Mouse (Mus musculus): Measurements from ENCODE around the gene Rbms3. TPM values are rescaled to one million over a fixed set of nuclear protein-coding genes. Genes with fewer than 3 reads are reported as not detected.

The Rbms3 gene
- polyA plus RNA-seq, 1 experiment from 2014 or later = 18.9 TPM

DNA sequence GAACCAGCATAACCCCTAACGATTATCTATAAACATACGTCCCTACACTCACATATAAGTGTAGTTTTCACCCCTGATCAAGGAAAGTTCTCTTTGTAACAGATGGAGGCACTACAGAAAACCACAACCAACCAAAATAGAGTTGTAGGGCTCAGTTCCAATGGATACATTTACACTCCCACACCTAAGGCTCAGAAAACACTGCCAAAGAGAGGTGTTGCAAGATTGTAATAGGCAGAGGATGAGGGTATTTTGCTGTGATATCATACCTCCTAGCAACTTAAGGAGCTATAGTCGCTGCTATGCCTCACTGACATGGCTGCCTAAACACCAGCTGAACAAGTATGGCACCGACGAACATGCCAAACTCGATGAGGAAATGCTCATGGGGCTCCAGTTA is 44.4 kb downstream of the Rbms3 start:
- Histone ChIP-seq H3K9ac (replicated peaks) (no peak overlapping the region), H3K4me3 (no peak overlapping the region), H3K9me3 (no peaks in the 10 kb centered on the region), H3K36me3 (no peaks in the 10 kb centered on the region), H3K27ac (replicated peaks) (no peak overlapping the region), H3K4me1 (no peaks in the 10 kb centered on the region), H3K27me3 (no peaks in the 10 kb centered on the region), H3K4me2 (replicated peaks) (no peak overlapping the region)
- 82% methylated on average over 6 of the region's 6 CpGs for WGBS
- ATAC-seq (replicated peaks) = no peak

DNA sequence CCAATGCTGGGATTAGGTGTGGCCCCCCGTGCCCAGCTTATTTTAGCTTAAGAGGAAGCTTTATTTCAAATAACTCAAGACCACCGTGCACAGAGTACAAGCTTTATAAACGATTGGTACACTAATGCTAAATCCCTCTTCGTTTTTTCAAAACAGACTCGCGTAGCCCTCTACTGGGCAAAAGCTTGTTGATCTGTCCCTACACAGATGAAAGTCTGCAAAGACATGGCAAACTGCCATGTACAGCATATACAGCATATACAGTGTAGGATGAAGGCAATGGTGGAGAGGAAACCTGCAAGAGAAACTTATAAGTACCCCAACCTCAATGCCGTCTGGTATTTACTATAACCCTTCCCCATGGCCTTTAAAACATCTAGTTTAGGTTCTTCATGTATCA is 46.1 kb downstream of the Rbms3 start:
- 61% methylated on average over 7 of the region's 7 CpGs for WGBS
- no peak for ATAC-seq (replicated peaks)

DNA sequence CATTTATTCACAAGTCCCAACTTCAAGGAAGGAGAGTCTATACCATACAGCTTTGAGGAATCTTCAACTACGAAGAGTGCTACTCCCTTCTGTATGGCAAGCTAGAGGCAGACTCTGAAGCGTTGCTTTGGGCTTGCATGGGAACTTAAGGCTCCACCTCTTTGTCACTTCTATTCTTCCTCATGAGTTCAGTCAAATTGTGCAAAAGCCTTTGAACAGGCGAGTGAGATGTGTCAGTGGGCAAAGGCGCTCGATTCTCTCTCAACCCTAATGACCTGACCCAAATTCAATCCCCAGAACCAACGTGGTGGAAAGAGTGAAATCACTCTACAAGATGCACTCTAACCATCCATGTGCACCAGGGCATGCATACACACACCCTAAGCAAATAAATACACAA is 47.1 kb downstream of the Rbms3 start:
- WGBS = 67% methylated on average over 6 of the region's 6 CpGs
- Histone ChIP-seq H3K4me1 (no peaks in the 10 kb centered on the region), H3K27me3 (no peaks in the 10 kb centered on the region), H3K4me3 (no peak overlapping the region), H3K9ac (replicated peaks) (no peak overlapping the region), H3K4me2 (replicated peaks) (no peak overlapping the region), H3K9me3 (no peaks in the 10 kb centered on the region), H3K36me3 (no peaks in the 10 kb centered on the region), H3K27ac (replicated peaks) (no peak overlapping the region)
- no peak for ATAC-seq (replicated peaks)

More for the DNA sequence above, 46.1 kb downstream of the Rbms3 start:
- Histone ChIP-seq H3K27me3 (no peaks in the 10 kb centered on the region), H3K36me3 (no peaks in the 10 kb centered on the region), H3K4me3 (no peak overlapping the region), H3K9ac (replicated peaks) (no peak overlapping the region), H3K4me1 (no peaks in the 10 kb centered on the region), H3K4me2 (replicated peaks) (no peak overlapping the region), H3K9me3 (no peaks in the 10 kb centered on the region), H3K27ac (replicated peaks) (no peak overlapping the region)

DNA sequence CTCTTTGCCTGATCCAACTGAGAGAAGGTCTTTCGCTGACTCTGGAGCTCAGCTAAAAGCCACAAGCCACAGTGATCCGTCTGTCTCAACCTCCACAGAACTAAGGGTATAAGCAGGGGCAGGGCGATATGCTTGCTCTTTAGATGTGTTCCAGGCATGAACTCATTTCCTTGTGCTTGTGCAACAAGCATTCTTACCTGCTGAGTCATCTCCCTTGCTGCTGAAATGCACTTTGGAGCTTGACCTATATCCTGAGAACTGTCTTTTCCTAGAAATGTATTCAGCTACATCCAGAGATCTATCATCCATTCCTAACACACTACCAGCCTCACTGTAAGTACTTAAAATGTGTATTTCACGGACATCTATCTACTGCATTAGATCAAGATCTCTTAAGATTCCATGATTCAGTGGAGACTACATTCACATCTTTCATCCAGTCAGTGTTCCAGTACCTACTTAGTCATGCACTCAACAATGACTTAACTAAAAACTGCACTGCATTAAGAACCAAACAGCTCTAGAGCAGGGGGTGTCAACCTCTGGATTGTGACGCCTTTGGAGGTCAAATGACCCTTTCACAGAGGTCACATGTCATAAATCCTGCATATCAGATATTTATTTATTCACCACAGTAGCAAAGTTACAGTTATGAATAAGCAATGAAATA is 58.4 kb downstream of the Rbms3 start:
- WGBS = 92% methylated on average over 5 of the region's 5 CpGs
- no peak for ATAC-seq (replicated peaks)

DNA sequence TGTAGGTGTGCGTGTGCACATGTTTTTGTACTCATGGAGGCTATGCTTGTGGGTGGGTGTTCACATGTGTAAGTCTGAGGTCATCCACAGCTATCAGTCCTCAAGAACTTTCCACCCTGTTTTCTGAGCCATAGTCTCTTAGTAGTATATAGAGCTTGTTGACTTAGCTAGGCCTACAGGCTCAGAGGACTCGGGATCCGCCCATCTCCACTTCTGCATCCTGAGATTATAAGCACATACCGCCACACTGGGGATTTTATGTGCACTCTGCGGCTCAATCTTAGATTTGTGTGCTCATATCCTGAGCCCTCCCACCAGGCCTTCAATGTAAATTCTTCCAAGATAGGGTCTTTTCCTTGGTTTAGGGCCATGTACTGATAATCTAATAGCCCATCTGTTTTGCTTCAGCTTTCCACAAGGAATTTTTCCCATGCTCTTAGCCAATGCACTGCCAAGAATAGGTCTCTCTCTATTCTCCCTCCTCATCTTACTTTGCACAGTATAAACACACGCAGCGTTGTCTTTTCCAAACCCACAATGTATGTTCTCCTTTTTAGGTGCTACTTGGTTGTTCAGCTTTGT is 59.4 kb downstream of the Rbms3 start:
- Histone ChIP-seq H3K4me1 (no peaks in the 10 kb centered on the region), H3K9ac (replicated peaks) (no peak overlapping the region), H3K36me3 (no peaks in the 10 kb centered on the region), H3K27me3 (no peaks in the 10 kb centered on the region), H3K27ac (replicated peaks) (no peak overlapping the region), H3K9me3 (no peaks in the 10 kb centered on the region), H3K4me3 (no peak overlapping the region), H3K4me2 (replicated peaks) (no peak overlapping the region)
- WGBS = 93% methylated on average over 7 of the region's 7 CpGs
- ATAC-seq (replicated peaks) = no peak

More for the DNA sequence above, 58.4 kb downstream of the Rbms3 start:
- H3K4me1 ChIP-seq = no peaks in the 10 kb centered on the region
- no peak overlapping the region for H3K9ac ChIP-seq (replicated peaks)
- H3K27me3 ChIP-seq = no peaks in the 10 kb centered on the region
- H3K4me3 ChIP-seq = no peak overlapping the region
- H3K36me3 ChIP-seq = no peaks in the 10 kb centered on the region
- no peaks in the 10 kb centered on the region for H3K9me3 ChIP-seq
- H3K4me2 ChIP-seq (replicated peaks) = no peak overlapping the region
- no peak overlapping the region for H3K27ac ChIP-seq (replicated peaks)

DNA sequence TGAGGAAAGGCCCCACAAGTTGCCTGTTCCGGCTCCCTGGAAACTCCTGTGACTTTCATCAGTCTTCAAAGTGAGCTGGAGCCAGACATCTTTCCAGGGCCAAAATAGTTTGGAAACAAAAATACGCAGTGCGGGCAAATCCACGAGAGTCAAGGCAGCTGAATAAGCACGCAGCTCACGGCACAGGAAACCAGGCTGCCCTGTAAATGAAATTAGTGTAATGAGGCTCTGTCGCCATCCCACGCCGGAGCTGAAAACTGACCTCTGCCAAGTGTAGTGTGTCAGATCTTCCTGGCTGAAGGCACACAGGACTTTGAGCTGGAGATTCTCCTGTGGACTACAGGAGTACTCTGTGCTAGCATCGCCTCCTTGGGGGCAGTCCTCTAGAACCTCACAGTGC is 63.4 kb downstream of the Rbms3 start:
- H3K4me1 ChIP-seq = no peaks in the 10 kb centered on the region
- H3K27me3 ChIP-seq = no peaks in the 10 kb centered on the region
- H3K27ac ChIP-seq (replicated peaks) = no peak overlapping the region
- H3K9me3 ChIP-seq = no peaks in the 10 kb centered on the region
- H3K4me3 ChIP-seq = no peak overlapping the region
- no peak for ATAC-seq (replicated peaks)
- H3K9ac ChIP-seq (replicated peaks) = no peak overlapping the region
- no peaks in the 10 kb centered on the region for H3K36me3 ChIP-seq
- no peak overlapping the region for H3K4me2 ChIP-seq (replicated peaks)
- WGBS = 89% methylated on average over 10 of the region's 10 CpGs

DNA sequence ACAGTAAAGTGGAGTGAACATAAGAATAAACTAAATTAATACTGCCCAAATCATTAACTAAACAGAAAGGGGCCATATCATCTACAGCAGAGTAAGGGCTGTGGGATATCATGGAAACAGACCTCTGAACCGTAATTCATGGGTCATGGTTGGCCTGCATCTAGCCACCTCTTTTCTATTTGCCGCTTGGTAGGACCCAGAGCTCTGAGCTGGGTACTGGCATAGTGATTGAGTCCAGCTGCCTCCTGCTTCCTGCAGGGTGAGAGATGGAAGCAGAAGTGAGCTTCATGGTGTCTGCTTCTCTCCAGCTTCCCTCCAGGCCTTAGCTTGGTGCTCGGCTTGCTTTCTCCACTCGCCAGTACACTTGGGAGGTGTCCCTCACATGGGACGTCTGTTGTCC is 71.2 kb downstream of the Rbms3 start:
- no peak for ATAC-seq (replicated peaks)
- WGBS = 91% methylated on average over 5 of the region's 5 CpGs
- Histone ChIP-seq H3K4me1 (no peaks in the 10 kb centered on the region), H3K4me3 (no peak overlapping the region), H3K36me3 (no peaks in the 10 kb centered on the region), H3K27me3 (no peaks in the 10 kb centered on the region), H3K9me3 (no peaks in the 10 kb centered on the region), H3K9ac (replicated peaks) (no peak overlapping the region), H3K27ac (replicated peaks) (no peak overlapping the region), H3K4me2 (replicated peaks) (no peak overlapping the region)

DNA sequence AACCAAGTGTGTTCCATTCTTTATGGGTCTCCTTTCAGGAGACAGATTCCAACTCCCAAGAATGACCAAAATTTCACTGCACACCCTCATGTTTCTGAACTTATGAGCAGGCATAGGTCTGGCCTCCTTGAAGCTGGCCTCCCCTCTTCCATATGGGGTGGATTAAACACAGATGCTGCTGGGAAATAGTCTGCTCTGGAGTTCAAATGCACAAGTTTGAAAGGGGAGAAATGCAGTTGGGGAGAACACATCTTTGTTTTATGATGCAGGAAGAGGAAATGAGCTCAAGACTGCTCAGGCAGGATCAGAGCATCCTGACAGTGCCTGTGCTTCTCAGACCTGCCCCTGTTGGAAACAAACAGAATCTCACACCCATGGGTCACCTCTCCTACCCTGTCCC is 75.4 kb downstream of the Rbms3 start:
- Histone ChIP-seq H3K9ac (replicated peaks) (no peak overlapping the region), H3K4me3 (no peak overlapping the region)
- ATAC-seq (replicated peaks) = no peak

DNA sequence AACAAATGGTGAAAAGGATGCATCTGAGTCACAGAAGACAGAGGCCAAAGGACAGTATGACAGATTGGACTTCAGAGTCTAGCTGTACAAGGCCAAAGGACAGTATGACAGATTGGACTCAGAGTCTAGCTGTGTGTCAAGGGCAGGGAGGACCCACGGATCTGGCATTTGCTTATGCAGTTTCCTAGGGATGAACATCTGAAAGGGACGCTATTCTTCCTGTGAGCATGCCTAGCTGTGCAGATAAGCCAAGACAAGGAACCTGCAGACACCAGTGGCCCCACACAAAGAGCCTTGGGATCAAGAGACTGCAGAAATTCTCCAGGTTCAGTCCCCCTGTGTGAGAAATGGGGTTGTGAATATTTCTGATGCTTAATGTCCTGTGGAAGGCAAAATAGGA is 100.4 kb downstream of the Rbms3 start:
- Histone ChIP-seq H3K4me2 (replicated peaks) (no peak overlapping the region), H3K9me3 (no peaks in the 10 kb centered on the region), H3K27ac (replicated peaks) (no peak overlapping the region), H3K4me1 (no peaks in the 10 kb centered on the region), H3K9ac (replicated peaks) (no peak overlapping the region), H3K4me3 (no peak overlapping the region), H3K27me3 (no peaks in the 10 kb centered on the region), H3K36me3 (no peaks in the 10 kb centered on the region)
- ATAC-seq (replicated peaks) = no peak
- 78% methylated on average over 2 of the region's 2 CpGs for WGBS

More for the DNA sequence above, 75.4 kb downstream of the Rbms3 start:
- no peaks in the 10 kb centered on the region for H3K9me3 ChIP-seq
- no peaks in the 10 kb centered on the region for H3K36me3 ChIP-seq
- H3K27me3 ChIP-seq = no peaks in the 10 kb centered on the region
- no peak overlapping the region for H3K27ac ChIP-seq (replicated peaks)
- no peak overlapping the region for H3K4me2 ChIP-seq (replicated peaks)
- H3K4me1 ChIP-seq = no peaks in the 10 kb centered on the region

DNA sequence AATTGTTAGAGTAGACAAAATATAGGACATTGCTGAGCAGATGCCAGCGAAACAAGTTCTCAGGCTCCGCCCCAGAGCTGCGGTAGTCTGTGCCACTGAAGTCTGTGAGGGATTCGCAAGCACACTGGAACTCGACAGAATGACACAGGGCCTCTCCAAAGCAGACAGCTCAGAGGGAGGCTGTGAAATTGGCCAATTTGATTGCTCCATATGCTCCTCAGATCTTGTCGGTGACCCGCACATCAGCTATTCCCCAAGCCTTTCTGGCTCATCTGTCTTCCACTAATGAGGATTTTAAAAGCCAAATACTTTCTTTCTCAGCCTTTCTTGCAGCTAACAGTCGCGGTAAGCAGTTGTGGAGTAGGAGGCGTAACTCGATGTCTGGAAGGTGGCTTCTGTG is 120.8 kb downstream of the Rbms3 start:
- Histone ChIP-seq H3K4me2 (replicated peaks) (no peak overlapping the region), H3K9me3 (no peaks in the 10 kb centered on the region), H3K9ac (replicated peaks) (no peak overlapping the region), H3K27ac (replicated peaks) (no peak overlapping the region), H3K27me3 (no peaks in the 10 kb centered on the region), H3K4me1 (no peaks in the 10 kb centered on the region), H3K36me3 (no peaks in the 10 kb centered on the region), H3K4me3 (no peak overlapping the region)
- no peak for ATAC-seq (replicated peaks)
- 68% methylated on average over 11 of the region's 11 CpGs for WGBS

DNA sequence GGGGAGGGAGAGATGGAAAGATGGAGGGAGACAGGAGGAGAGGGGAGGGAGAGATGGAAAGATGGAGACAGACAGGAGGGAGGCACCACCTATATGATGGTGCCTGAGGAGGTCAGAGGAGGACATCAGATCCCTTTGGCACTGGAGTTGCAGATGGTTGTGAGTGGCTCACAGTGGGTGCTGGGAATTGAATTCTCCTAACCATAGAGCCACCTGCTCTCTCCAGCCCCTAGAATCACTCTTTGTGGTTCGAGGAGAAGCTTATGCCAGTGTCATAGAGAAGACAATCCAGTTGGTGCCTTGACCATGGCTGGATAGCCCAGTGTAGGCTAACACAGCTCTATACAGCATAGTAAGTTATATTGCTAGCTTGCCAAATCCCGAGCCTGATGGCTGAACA is 137.8 kb downstream of the Rbms3 start:
- H3K4me2 ChIP-seq (replicated peaks) = no peak overlapping the region
- no peak overlapping the region for H3K9ac ChIP-seq (replicated peaks)
- no peak for ATAC-seq (replicated peaks)
- no peaks in the 10 kb centered on the region for H3K27me3 ChIP-seq
- no peak overlapping the region for H3K4me3 ChIP-seq
- H3K4me1 ChIP-seq = no peaks in the 10 kb centered on the region
- H3K27ac ChIP-seq (replicated peaks) = no peak overlapping the region
- 79% methylated on average over 2 of the region's 2 CpGs for WGBS
- H3K36me3 ChIP-seq = no peaks in the 10 kb centered on the region
- no peaks in the 10 kb centered on the region for H3K9me3 ChIP-seq

DNA sequence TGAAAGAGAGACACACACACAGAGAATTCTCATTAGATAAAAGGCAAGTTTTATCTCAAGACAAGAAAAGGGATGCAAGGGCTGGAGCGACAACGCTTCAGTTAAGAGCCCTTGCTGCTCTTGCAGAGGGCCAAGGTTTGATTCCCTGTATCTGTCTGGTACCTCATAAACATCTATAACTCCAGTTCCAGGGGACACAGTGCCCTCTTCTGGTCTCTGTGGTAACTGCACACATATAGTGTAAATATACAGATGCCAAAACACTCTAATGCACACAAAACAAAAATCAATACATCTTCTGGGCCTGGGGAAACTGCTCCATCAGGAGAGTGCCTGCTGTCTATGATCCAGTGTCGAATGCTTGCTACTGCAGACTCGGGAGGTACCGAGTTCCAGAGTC is 145.3 kb downstream of the Rbms3 start:
- Histone ChIP-seq H3K9ac (replicated peaks) (no peak overlapping the region), H3K27ac (replicated peaks) (no peak overlapping the region), H3K9me3 (no peaks in the 10 kb centered on the region), H3K27me3 (no peaks in the 10 kb centered on the region), H3K4me1 (no peaks in the 10 kb centered on the region), H3K36me3 (no peaks in the 10 kb centered on the region), H3K4me3 (no peak overlapping the region), H3K4me2 (replicated peaks) (no peak overlapping the region)
- ATAC-seq (replicated peaks) = no peak
- WGBS = 95% methylated on average over 5 of the region's 5 CpGs

DNA sequence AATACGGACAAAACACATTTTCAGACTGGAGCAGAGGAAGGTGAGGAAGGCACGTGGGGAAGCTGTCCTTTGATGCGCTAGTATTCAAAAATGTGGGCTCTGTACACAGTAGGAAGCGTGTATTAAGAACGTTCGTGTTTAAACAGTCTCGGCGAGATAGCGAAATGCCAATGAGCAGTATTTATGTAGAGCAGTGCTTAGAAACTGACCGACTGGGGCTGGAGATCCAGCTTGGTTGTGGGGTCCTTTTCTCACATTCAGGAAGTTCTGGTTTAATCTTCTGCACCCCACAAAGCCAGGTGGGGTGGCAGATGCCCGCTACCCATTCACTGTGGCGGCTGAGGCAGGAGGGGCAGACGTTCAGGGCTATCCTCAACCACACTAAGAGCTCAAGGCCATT is 153.0 kb downstream of the Rbms3 start:
- Histone ChIP-seq H3K9me3 (no peaks in the 10 kb centered on the region), H3K27ac (replicated peaks) (no peak overlapping the region), H3K4me2 (replicated peaks) (no peak overlapping the region), H3K9ac (replicated peaks) (no peak overlapping the region), H3K36me3 (no peaks in the 10 kb centered on the region), H3K4me3 (no peak overlapping the region), H3K27me3 (no peaks in the 10 kb centered on the region), H3K4me1 (no peaks in the 10 kb centered on the region)
- ATAC-seq (replicated peaks) = no peak
- WGBS = 69% methylated on average over 13 of the region's 13 CpGs

Measured in forebrain, embryonic 15.5 days (tissue).